Mouse (Mus musculus) G1E (cell line): ENCODE data around the gene Vwa2.

Experiments
- CTCF ChIP-seq: IDR thresholded peaks from 2 replicates; pipeline ENCODE4 v1.5.1; 2012; ENCODE audit warnings: low read depth, low read length, inconsistent platforms, mixed read lengths
- GATA2 ChIP-seq: IDR thresholded peaks from 2 replicates; pipeline ENCODE4 v1.6.1; 2012; ENCODE audit warnings: low read depth, low read length, inconsistent platforms, borderline replicate concordance

GRCm38 (mm10) chr19:56873816-56874600 lies at the start of gene Vwa2:
- TF ChIP-seq CTCF (no peak), GATA2 (no peak)
